Mouse (Mus musculus) midbrain, embryonic 10.5 days (tissue): ENCODE measurements around the gene Arhgef15. TPM values are rescaled to one million over a fixed set of nuclear protein-coding genes. Genes with fewer than 3 reads are reported as not detected.
"Not testable (repeated sequence)": the region's sequence is repeated elsewhere in the genome, so short reads cannot be mapped to it uniquely, and the experiment has no call there.

Experiments
- DNase-seq: peaks from one replicate; pipeline ENCODE4 v3.0.0-alpha.2; 2017; ENCODE audit warnings: low spot score
- H3K27ac ChIP-seq: fragments of 300-500 bp; sonication (generic); replicated peaks from 2 replicates; pipeline ENCODE4 v1.5.1; 2016; ENCODE audit warnings: mild to moderate bottlenecking
- H3K27me3 ChIP-seq: fragments of 300-500 bp; sonication (generic); 2 replicates; pipeline ENCODE4 v1.6.1; 2016; ENCODE audit warnings: low read depth, mild to moderate bottlenecking; ENCODE audit not compliant: poor library complexity, severe bottlenecking
- H3K36me3 ChIP-seq: fragments of 300-500 bp; sonication (generic); 2 replicates; pipeline ENCODE4 v1.6.1; 2016; ENCODE audit warnings: mild to moderate bottlenecking, moderate library complexity
- H3K4me1 ChIP-seq: fragments of 300-500 bp; sonication (generic); 2 replicates; pipeline ENCODE4 v1.6.1; 2016
- H3K4me3 ChIP-seq: fragments of 300-500 bp; sonication (generic); 2 replicates; pipeline ENCODE4 v1.5.1; 2016; ENCODE audit warnings: mild to moderate bottlenecking, moderate library complexity
- H3K9me3 ChIP-seq: fragments of 300-500 bp; sonication (generic); replicated peaks from 2 replicates; pipeline ENCODE4 v1.6.1; 2016; ENCODE audit warnings: mild to moderate bottlenecking
- WGBS: fragments of 180-500 bp; shearing (Covaris S2); methylation state at CpG from one replicate; pipeline ENCODE4 v1.1.7; 2016; 5-methylcytosine and 5-hydroxymethylcytosine counted together
- polyA plus RNA-seq: library from polyadenylated mRNA; unstranded; fragments of >200 nt; fragmentation: Nextera tagmentation; extraction: Ambion mirVana; gene quantifications from 2 replicates; pipeline ENCODE4 v1.2.1, GENCODE M21; 2016

Arhgef15 gene
- 6.4 and 6.6 TPM in 2 replicates for polyA plus RNA-seq

DNA sequence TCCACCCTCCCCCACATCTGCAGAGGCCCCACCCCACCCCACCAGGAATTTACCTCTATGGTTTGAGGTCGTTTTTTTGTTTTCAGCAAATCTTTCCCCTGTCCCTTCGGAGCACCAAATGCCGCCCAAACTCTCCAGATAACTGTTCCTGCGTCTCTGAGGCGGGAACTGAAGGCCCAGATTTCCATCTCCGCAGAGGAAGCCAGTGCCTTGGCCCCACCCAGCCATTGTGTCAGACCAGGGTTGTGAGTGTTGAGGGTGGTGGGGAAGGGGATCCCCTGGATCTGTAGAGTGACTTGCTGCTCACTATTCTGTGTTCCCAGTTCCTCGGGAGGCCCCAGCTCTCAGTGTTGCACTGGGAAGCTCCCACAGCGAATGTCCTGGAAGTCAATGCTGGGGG lies at the start of gene Arhgef15:
Gene Arhgef15 (minus strand): TSS at position 173 of the 400 bp plus-strand sequence.
- no peak for DNase-seq
- H3K27me3 ChIP-seq = peaks cover 54% of the 10 kb centered on the region
- no peak within 1 kb of the TSS for H3K27ac ChIP-seq
- H3K36me3 ChIP-seq = no peaks in the 10 kb centered on the region
- WGBS = 30% methylated on average over 8 of the region's 8 CpGs
- H3K4me3 ChIP-seq = peak within 1 kb of the TSS; percentile 29
- H3K4me1 ChIP-seq = peaks cover 30% of the 10 kb centered on the region
- no peaks in the 10 kb centered on the region for H3K9me3 ChIP-seq

DNA sequence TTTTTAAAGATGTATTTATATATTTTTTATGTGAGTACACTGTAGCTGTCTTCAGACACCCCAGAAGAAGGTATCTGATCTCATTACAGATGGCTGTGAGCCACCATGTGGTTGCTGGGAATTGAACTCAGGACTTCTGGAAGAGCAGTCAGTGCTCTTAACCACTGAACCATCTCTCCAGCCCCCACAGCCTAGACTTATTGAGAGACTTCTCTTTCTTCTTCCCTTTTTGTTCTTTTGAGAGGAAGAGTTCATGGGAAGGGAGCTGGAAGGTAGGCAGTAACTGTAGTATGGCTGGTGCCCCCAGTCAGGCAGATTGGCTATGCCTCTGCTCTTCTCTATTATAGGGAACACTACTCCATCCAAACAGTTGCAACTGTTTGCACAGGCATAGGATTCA lies 49.3 kb upstream of the Arhgef15 start:
- not testable (repeated sequence) for H3K4me3 ChIP-seq, H3K27ac ChIP-seq, DNase-seq, H3K27me3 ChIP-seq, H3K9me3 ChIP-seq
- peaks cover 15% of the 10 kb centered on the region for H3K4me1 ChIP-seq
- H3K36me3 ChIP-seq = peaks cover 43% of the 10 kb centered on the region

DNA sequence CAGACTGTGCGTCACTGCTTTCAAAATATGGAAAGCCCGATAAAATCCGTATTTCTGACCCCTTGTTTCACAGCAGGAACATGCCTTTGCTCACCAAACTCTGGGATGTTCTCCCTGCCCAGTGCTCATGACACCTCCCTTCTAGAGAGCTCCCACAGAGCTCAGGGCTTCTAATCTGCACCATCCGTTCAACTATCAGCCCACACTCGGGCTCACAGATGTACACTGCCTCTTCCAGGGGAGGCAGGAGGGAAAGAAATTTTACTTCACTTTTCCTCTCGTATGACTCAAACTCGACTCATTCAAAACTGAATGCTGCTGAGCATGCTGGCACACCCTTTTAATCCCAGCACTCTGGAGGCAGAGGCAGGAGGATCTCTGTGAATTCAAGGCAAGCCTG lies 47.9 kb upstream of the Arhgef15 start:
- Histone ChIP-seq H3K27ac (no peak overlapping the region), H3K4me1 (peaks cover 12% of the 10 kb centered on the region), H3K36me3 (peaks cover 57% of the 10 kb centered on the region), H3K4me3 (no peak overlapping the region), H3K9me3 (no peaks in the 10 kb centered on the region), H3K27me3 (no peaks in the 10 kb centered on the region)
- DNase-seq = no peak
- WGBS = 94% methylated on average over 7 of the region's 7 CpGs

DNA sequence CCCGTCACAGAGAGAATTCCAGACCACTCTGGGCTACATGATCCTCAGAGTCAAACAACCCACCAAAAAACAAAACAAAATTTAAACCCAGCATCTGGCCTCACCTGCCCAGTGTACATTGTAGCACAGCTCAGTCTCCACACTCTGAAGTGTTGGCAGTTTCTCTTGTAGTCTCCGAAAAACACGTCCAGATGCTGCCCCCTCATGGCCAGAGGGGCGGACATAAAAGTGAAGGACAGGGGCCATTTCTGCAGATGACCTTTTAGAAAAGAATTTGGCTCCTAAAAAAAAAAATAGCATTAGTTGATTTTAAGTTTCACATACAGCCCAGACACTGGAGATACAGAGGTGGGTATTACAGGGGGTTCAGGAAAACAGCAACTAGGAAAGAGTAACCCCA lies 46.3 kb upstream of the Arhgef15 start:
- Histone ChIP-seq H3K9me3 (no peaks in the 10 kb centered on the region), H3K27me3 (no peaks in the 10 kb centered on the region), H3K4me1 (peaks cover 12% of the 10 kb centered on the region), H3K27ac (no peak overlapping the region), H3K4me3 (no peak overlapping the region), H3K36me3 (peaks cover 73% of the 10 kb centered on the region)
- no peak for DNase-seq
- 66% methylated on average over 4 of the region's 4 CpGs for WGBS

DNA sequence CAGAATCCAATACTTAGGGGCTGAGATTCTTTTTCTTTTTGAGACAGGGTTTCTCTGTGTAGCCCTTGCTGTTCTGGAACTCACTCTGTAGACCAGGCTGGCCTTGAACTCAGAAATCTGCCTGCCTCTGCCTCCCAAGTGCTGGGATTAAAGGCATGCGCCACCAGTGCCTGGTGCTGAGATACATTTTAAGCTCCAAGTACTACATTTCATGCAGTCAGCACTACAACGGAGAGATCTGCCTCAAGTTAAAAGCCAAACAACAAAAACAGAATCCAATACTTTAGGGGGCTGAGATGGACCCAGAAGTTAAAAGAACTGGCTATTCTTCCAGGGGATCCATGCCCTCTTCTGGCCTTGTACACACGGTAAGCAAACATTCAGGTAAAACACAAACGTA lies 45.5 kb upstream of the Arhgef15 start:
- peaks cover 11% of the 10 kb centered on the region for H3K4me1 ChIP-seq
- peaks cover 81% of the 10 kb centered on the region for H3K36me3 ChIP-seq
- H3K27me3 ChIP-seq, H3K4me3 ChIP-seq, H3K9me3 ChIP-seq, H3K27ac ChIP-seq, DNase-seq: not testable (repeated sequence)
- WGBS = 94% methylated on average over 4 of the region's 4 CpGs

DNA sequence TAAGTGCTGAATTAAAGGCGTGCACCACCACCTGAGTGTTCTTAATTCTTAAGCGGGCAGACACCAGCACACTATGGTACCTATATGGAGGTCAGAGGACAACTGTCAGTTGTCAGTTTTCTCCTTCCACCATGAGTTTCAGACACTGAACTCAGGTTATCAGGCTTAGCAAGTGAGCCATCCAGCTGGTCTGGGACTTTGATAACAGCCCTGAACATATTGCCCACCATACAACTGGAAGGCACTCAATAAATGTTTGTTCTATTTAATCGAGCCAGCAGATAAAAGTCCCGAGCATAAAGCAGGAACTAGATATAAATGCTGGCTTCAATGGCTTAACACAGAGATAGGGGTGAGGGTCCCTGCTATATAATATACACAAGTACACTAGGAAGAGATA lies 39.8 kb upstream of the Arhgef15 start:
- Histone ChIP-seq H3K4me1 (no peaks in the 10 kb centered on the region), H3K36me3 (peaks cover 100% of the 10 kb centered on the region), H3K9me3 (no peaks in the 10 kb centered on the region), H3K4me3 (no peak overlapping the region), H3K27me3 (no peaks in the 10 kb centered on the region), H3K27ac (no peak overlapping the region)
- DNase-seq = no peak
- WGBS = 93% methylated on average over 4 of the region's 4 CpGs

DNA sequence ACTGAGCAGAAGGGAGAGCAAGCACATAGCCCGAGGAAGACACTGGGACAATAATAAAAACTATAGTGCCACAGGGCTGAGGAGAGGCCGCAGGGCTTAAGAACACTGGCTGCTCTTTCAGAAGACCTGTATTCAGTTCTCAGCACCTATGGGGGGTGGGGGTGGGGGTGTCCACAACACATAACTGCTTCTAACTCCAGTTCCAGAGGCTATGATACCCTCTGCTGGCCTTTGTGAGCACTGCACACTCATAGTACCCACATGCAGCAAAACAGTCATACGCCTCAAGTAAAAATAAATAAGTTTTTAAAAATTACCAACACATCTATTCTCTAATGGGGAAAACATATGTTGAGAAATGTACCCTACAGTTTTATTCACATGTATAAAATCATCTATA lies 37.1 kb upstream of the Arhgef15 start:
- WGBS = 95% methylated on average over 3 of the region's 3 CpGs
- DNase-seq = no peak
- Histone ChIP-seq H3K27ac (no peak overlapping the region), H3K27me3 (no peaks in the 10 kb centered on the region), H3K4me3 (no peak overlapping the region), H3K36me3 (peaks cover 100% of the 10 kb centered on the region), H3K4me1 (no peaks in the 10 kb centered on the region), H3K9me3 (no peaks in the 10 kb centered on the region)

DNA sequence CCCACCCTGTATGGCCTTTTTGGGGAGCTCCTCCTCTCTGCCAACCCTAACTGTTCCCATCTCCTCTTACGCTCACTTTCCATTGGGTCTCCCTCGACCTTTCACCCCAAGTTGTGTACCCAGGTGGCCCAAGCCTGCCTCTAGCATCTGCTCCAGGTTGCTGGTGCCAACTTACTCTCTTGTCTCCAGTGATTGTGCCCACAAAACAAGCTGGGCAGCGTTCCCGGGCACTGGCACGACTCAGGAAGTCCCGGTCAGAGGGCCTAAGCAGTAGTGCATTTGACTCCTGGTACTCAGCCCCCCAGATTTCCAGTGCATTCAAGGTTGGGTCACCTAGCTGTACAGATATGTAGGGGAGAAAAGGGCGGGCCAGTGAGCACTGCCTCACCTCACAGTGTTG lies 35.8 kb upstream of the Arhgef15 start:
- Histone ChIP-seq H3K27ac (no peak overlapping the region), H3K4me3 (no peak overlapping the region), H3K27me3 (no peaks in the 10 kb centered on the region), H3K9me3 (no peaks in the 10 kb centered on the region), H3K4me1 (no peaks in the 10 kb centered on the region), H3K36me3 (peaks cover 99% of the 10 kb centered on the region)
- WGBS = 91% methylated on average over 7 of the region's 7 CpGs
- DNase-seq = no peak

DNA sequence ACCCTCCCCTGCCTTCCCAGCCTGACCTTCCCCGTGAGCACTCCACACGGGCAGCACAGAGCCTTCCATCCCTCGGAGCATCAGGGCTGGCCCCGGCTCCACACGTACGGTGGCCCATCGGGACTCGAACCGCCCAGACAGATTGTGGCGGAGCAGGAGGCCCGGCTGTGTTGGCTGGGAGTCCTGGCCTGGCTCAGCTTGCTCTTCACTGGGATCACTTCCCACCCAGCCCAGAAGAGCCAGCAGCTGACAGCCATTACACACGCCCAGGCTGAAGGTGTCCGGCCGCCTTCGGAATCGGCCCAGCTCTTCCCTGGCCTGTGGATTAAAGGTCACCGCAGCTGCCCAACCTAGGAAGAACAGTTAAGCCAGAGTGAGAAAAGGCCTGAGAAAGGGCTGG lies 31.1 kb upstream of the Arhgef15 start:
- H3K4me1 ChIP-seq = no peaks in the 10 kb centered on the region
- WGBS = 93% methylated on average over 17 of the region's 17 CpGs
- no peak for DNase-seq
- peaks cover 79% of the 10 kb centered on the region for H3K36me3 ChIP-seq
- no peak overlapping the region for H3K27ac ChIP-seq
- H3K9me3 ChIP-seq = no peaks in the 10 kb centered on the region
- no peak overlapping the region for H3K4me3 ChIP-seq
- no peaks in the 10 kb centered on the region for H3K27me3 ChIP-seq

DNA sequence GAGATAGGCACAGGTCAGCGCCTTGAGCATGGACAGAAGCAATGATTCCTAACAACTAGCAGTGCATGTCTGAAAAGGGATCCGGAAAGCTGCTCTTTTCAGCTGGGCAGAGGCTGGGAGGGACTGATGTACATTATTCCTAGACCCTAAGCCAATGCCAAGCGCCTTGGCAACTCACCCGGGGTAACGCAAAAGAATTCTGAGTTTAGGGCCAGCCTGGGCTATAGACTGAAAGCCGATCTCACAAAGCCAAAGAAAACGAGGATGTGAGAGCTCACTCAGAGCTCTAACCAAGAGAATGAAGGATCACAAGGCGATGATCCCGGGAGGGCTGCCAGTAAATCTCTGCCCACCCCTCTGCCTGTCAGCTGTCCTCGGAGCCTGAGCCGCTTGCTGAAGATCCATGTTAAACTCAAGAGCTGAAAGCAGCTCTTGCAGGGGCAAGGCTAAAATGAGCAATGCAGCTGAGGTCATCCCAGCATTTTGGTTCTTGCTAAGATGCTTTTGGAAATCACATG lies 30.1 kb upstream of the Arhgef15 start:
- 93% methylated on average over 11 of the region's 11 CpGs for WGBS
- no peaks in the 10 kb centered on the region for H3K4me1 ChIP-seq
- no peak overlapping the region for H3K27ac ChIP-seq
- no peak overlapping the region for H3K4me3 ChIP-seq
- no peak for DNase-seq
- H3K27me3 ChIP-seq = no peaks in the 10 kb centered on the region
- peaks cover 70% of the 10 kb centered on the region for H3K36me3 ChIP-seq
- no peaks in the 10 kb centered on the region for H3K9me3 ChIP-seq

DNA sequence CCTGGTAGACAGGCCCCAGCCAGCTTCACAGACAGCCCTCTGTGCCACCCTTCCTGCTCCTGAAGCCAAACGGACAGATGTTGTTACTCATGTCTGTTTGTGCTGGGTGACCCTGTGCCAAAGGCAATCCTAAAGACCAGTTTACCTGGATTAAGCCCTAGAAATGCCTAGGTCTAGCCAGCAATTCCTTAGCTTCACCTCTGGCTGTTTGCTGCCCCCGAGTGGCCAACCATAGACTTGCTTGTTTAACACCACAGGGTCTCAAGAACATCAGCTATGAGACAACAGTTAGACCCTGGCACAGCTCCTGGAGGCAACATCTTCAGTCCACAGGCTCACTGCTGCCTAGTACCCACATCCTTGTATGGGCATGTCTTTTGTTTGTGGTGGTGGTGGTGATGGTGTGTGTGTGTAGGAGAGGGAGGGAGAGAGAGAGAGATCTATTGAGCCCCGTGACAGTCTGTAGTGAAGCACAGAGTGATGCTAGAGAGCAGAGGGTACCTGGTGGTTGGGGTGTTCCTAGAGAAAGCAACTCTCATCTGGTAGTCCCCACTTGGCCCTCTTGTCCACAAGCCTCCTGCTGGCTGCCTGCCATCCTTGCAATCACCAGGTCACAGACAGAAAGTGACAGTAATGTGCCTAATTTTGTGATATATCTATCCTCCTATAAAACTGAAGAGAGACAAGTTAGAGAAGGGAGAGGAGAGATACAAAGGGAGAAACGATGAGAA lies 25.5 kb upstream of the Arhgef15 start:
- peaks cover 25% of the 10 kb centered on the region for H3K36me3 ChIP-seq
- peak; percentile 74 for DNase-seq
- H3K9me3 ChIP-seq = no peaks in the 10 kb centered on the region
- H3K27me3 ChIP-seq = no peaks in the 10 kb centered on the region
- H3K27ac ChIP-seq = no peak overlapping the region
- H3K4me1 ChIP-seq = no peaks in the 10 kb centered on the region
- WGBS = 27% methylated on average over 4 of the region's 4 CpGs
- H3K4me3 ChIP-seq = no peak overlapping the region

DNA sequence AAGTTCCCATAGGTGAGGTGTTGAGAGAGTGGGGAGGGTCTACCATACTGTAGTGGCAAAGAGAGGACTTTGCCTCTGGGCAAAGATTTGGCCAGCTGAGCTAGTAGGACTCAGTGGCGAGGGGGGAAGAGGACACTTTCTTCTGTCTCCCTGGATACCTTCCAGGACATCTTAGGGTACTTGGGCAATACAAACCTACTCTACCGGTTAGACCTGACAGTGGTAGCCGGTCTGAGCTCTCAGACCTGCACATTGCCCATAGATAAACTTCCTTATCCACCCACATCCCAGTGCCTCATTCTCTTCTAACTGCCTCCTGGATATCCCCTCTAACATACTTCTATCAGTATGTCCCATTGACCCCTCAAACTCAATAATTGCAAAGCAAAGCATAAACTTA lies 23.6 kb upstream of the Arhgef15 start:
- 72% methylated on average over 3 of the region's 3 CpGs for WGBS

DNA sequence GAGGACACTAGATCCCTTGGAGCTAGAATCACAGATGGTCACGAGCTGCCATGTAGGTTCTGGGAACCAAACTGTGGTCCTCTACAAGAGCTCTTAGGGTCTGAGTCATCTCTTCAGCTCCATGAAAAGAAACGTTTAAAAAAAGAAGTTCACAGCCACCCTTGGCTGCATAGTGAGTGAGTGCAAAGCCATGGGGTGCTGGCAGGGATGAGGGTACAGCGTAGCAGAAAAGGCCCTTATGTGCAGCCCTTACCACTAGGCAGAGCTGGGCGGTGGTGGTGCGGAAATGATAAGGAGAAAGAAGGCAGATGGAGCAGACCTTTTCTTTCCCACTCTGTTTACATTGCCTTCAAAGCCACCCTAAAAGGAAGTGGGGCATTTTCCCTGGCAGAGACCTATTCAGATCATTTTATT lies 22.0 kb upstream of the Arhgef15 start:
- Histone ChIP-seq H3K9me3 (no peaks in the 10 kb centered on the region), H3K27me3 (peaks cover 9% of the 10 kb centered on the region), H3K36me3 (no peaks in the 10 kb centered on the region), H3K4me1 (0 out of 2 replicates have a peak, but pooled peaks cover under 1% of the 10 kb centered on the region), H3K27ac (no peak overlapping the region), H3K4me3 (no peak overlapping the region)
- DNase-seq = no peak
- WGBS = 61% methylated on average over 5 of the region's 5 CpGs

More for the DNA sequence above, 23.6 kb upstream of the Arhgef15 start:
- H3K27me3 ChIP-seq = no peaks in the 10 kb centered on the region
- no peak overlapping the region for H3K27ac ChIP-seq
- H3K36me3 ChIP-seq = peaks cover 6% of the 10 kb centered on the region
- no peak overlapping the region for H3K4me3 ChIP-seq
- no peaks in the 10 kb centered on the region for H3K9me3 ChIP-seq
- no peaks in the 10 kb centered on the region for H3K4me1 ChIP-seq
- DNase-seq = no peak
